Mouse (Mus musculus) liver, embryonic 14.5 days (tissue): Measurements from ENCODE around the gene Llph.

ENCODE experiments used
- CTCF ChIP-seq: IDR thresholded peaks from 2 replicates; pipeline ENCODE4 v1.5.1; 2016; ENCODE audit warnings: antibody characterized with exemption, low read depth, control low read depth
- EP300 ChIP-seq: IDR thresholded peaks from 2 replicates; pipeline ENCODE4 v1.6.1; 2016; ENCODE audit warnings: antibody characterized with exemption, low read depth

- no peak for TF ChIP-seq CTCF
- TF ChIP-seq EP300, result no peak
Measured at GRCm38 (mm10) chr10:120269946-120270345, 43.1 kb downstream of the Llph start.
